Mouse (Mus musculus) midbrain, postnatal 0 days (tissue): Measurements from ENCODE around the gene Tenm2. TPM values are rescaled to one million over a fixed set of nuclear protein-coding genes. Genes with fewer than 3 reads are reported as not detected.
A peak's percentile ranks its signal among the peaks of the same experiment; 100 is the strongest.

Source experiments
- ATAC-seq: fragments of 200-750 bp; cut with Nextera tagmentation; 2 replicates; pipeline ENCODE4 v1.8.0; 2017; ENCODE audit warnings: moderate number of reproducible peaks, mild to moderate bottlenecking, moderate TSS enrichment, moderate library complexity; ENCODE audit not compliant: low FRiP score
- DNase-seq: peaks from one replicate; pipeline ENCODE4 v3.0.0-alpha.2; 2015; ENCODE audit warnings: low spot score
- H3K27ac ChIP-seq: fragments of 300-500 bp; sonication (generic); 2 replicates; pipeline ENCODE4 v1.5.1; 2014; ENCODE audit warnings: low read depth, mild to moderate bottlenecking, low read length, mixed read lengths
- H3K27me3 ChIP-seq: fragments of 300-500 bp; sonication (generic); 2 replicates; pipeline ENCODE4 v1.6.1; 2014; ENCODE audit warnings: low read length, control low read depth, mixed read lengths; ENCODE audit not compliant: insufficient read depth
- H3K36me3 ChIP-seq: fragments of 300-500 bp; sonication (generic); 2 replicates; pipeline ENCODE4 v1.6.1; 2014; ENCODE audit warnings: low read length, control low read depth, mixed read lengths; ENCODE audit not compliant: insufficient read depth
- H3K4me1 ChIP-seq: fragments of 300-500 bp; sonication (generic); 2 replicates; pipeline ENCODE4 v1.6.1; 2014; ENCODE audit warnings: mild to moderate bottlenecking, control low read depth, antibody characterized with exemption, low read length, mixed read lengths; ENCODE audit not compliant: insufficient read depth
- H3K4me2 ChIP-seq: fragments of 300-500 bp; sonication (generic); 2 replicates; pipeline ENCODE4 v1.6.1; 2014; ENCODE audit warnings: low read depth, mild to moderate bottlenecking, low read length, mixed read lengths; ENCODE audit not compliant: poor library complexity, severe bottlenecking
- H3K4me3 ChIP-seq: fragments of 300-500 bp; sonication (generic); 2 replicates; pipeline ENCODE4 v1.5.1; 2014; ENCODE audit warnings: low read depth, mild to moderate bottlenecking, low read length, moderate library complexity
- H3K9ac ChIP-seq: fragments of 300-500 bp; sonication (generic); replicated peaks from 2 replicates; pipeline ENCODE4 v1.6.1; 2014; ENCODE audit warnings: mild to moderate bottlenecking, low read length, moderate library complexity, mixed read lengths; ENCODE audit not compliant: poor library complexity, severe bottlenecking
- H3K9me3 ChIP-seq: fragments of 300-500 bp; sonication (generic); 2 replicates; pipeline ENCODE4 v1.6.1; 2016; ENCODE audit warnings: low read length, control low read depth
- CTCF ChIP-seq: IDR thresholded peaks from 2 replicates; pipeline ENCODE4 v1.5.1; 2016; ENCODE audit warnings: antibody characterized with exemption, mild to moderate bottlenecking
- WGBS: fragments of 180-500 bp; shearing (Covaris S2); extraction: QIAGEN DNeasy Blood & Tissue Kit; methylation state at CpG from one replicate; pipeline ENCODE4 v1.1.7; 2014; 5-methylcytosine and 5-hydroxymethylcytosine counted together
- polyA plus RNA-seq: library from polyadenylated mRNA; unstranded; fragments of >200 nt; fragmentation: Nextera tagmentation; extraction: Ambion mirVana; gene quantifications from 2 replicates; pipeline ENCODE4 v1.2.1, GENCODE M21; 2015
- total RNA-seq: library from RNA; depleted of rRNA; stranded (reverse); fragments of >200 nt; gene quantifications from 2 replicates; pipeline ENCODE4 v1.2.3, GENCODE M21; 2014

The Tenm2 gene
- total and polyA plus RNA-seq, 2 experiments from 2014 or later, result 62.6 to 138 TPM

- ATAC-seq (peak; percentile 44; the same call in 1 of the 2 replicates), DNase-seq (no peak)
- no peak for TF ChIP-seq CTCF
- no peak overlapping the region for H3K4me3 ChIP-seq
- peak overlapping the region; percentile 19; the same call in 1 of the 2 replicates for H3K27ac ChIP-seq
- H3K9ac ChIP-seq, result no peak overlapping the region
- H3K36me3 ChIP-seq, result no peaks in the 10 kb centered on the region
- H3K27me3 ChIP-seq, result no peaks in the 10 kb centered on the region
- WGBS, result 5% methylated on average over 7 of the region's 7 CpGs
- 0 out of 2 replicates have a peak overlapping the region, but pooled peaks have one; percentile 12 for H3K4me2 ChIP-seq
- H3K9me3 ChIP-seq, result no peaks in the 10 kb centered on the region
- peaks cover 19% of the 10 kb centered on the region for H3K4me1 ChIP-seq
These were observed 901.5 kb downstream of the Tenm2 start for GRCm38 (mm10) chr11:36334100-36334735.

- Histone ChIP-seq H3K4me1 (peaks cover 19% of the 10 kb centered on the region), H3K27ac (no peak overlapping the region), H3K9ac (no peak overlapping the region), H3K36me3 (no peaks in the 10 kb centered on the region), H3K9me3 (no peaks in the 10 kb centered on the region), H3K4me2 (no peak overlapping the region), H3K27me3 (no peaks in the 10 kb centered on the region), H3K4me3 (no peak overlapping the region)
- 58% methylated on average over 12 of the region's 12 CpGs for WGBS
- DNase-seq (no peak), ATAC-seq (no peak)
- TF ChIP-seq CTCF, result no peak
These were observed 903.5 kb downstream of the Tenm2 start for GRCm38 (mm10) chr11:36332222-36332621.

DNA sequence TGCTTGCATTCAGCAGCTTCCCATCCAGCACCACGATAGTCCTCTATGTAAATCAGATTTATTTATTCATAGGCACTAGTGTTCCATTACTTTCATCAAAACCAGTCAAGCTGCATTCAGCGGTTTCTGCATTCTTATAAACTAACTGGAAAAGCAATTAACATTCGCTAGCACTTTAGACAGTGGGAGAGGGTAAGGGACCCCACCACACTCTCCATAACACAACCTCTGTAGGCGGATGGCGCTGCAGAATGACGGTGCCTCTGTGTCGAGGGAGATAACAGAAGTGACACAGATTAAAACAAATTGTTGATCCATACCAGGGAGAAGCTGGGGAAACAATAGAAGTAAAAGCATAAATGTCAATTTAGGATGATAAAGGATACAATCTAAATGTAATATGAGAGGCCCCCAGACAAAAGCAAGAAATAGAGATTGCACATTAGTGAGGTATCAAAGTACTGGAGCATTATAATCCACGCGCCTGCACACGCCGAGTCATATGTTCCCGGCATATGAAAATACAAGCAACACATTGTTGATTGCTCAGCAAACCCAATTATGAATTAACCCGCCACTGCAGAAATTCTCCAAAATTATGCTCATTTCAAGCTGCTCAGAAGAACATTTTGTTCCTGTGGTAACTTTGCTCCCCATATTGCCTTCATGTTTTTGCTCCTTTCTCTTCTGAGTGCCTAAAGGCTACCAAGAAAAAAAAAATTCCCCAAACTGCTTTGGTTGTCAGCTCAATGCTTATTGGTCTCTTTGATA lies 904.2 kb downstream of the Tenm2 start:
- Histone ChIP-seq H3K36me3 (no peaks in the 10 kb centered on the region), H3K9ac (no peak overlapping the region), H3K4me1 (peaks cover 19% of the 10 kb centered on the region), H3K27me3 (no peaks in the 10 kb centered on the region), H3K4me3 (no peak overlapping the region), H3K4me2 (no peak overlapping the region), H3K27ac (no peak overlapping the region), H3K9me3 (no peaks in the 10 kb centered on the region)
- WGBS, result 52% methylated on average over 13 of the region's 13 CpGs
- ATAC-seq, result no peak
- DNase-seq, result no peak
- TF ChIP-seq CTCF, result no peak

GRCm38 (mm10) chr11:36327243-36327642 lies 908.5 kb downstream of the Tenm2 start:
- H3K4me2 ChIP-seq, result no peak overlapping the region
- no peak overlapping the region for H3K9ac ChIP-seq
- H3K4me1 ChIP-seq, result peaks cover 10% of the 10 kb centered on the region; the same call in 1 of the 2 replicates
- no peaks in the 10 kb centered on the region for H3K27me3 ChIP-seq
- no peaks in the 10 kb centered on the region for H3K9me3 ChIP-seq
- H3K27ac ChIP-seq, result no peak overlapping the region
- no peaks in the 10 kb centered on the region for H3K36me3 ChIP-seq
- ATAC-seq (no peak), DNase-seq (peak; percentile 47)
- no peak overlapping the region for H3K4me3 ChIP-seq
- TF ChIP-seq CTCF, result no peak
- 82% methylated on average over 5 of the region's 5 CpGs for WGBS

- Histone ChIP-seq H3K27ac (no peak overlapping the region), H3K36me3 (no peaks in the 10 kb centered on the region), H3K4me3 (no peak overlapping the region), H3K9me3 (no peaks in the 10 kb centered on the region), H3K4me2 (no peak overlapping the region), H3K27me3 (no peaks in the 10 kb centered on the region), H3K4me1 (no peaks in the 10 kb centered on the region; the same call in 1 of the 2 replicates), H3K9ac (no peak overlapping the region)
- WGBS, result 81% methylated on average over 4 of the region's 4 CpGs
- ATAC-seq, result no peak
- no peak for TF ChIP-seq CTCF
- no peak for DNase-seq
These were observed 926.4 kb downstream of the Tenm2 start for GRCm38 (mm10) chr11:36309317-36309716.

DNA sequence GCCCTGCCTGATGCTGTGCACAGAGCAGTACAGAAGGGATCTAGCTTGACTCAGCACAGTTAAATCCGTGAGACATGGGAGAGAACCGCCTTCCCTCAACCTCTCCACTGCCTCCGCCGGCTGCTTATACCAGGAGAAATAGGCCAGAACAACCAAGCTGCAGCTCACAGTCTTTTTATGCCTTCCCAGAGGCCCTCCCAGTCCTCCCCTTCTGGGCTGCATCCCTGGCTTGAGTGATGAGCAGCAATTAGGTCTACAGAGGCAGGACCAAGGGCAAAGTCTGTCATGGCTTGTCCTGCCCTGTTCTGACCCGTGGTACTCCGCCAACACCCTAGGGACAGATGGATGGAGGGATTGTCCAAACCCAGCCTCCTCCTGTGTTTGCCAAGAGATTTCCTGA lies 928.5 kb downstream of the Tenm2 start:
- no peak for DNase-seq
- Histone ChIP-seq H3K27ac (no peak overlapping the region), H3K4me1 (no peaks in the 10 kb centered on the region; the same call in 1 of the 2 replicates), H3K9me3 (no peaks in the 10 kb centered on the region), H3K4me2 (no peak overlapping the region), H3K27me3 (no peaks in the 10 kb centered on the region), H3K4me3 (no peak overlapping the region), H3K9ac (no peak overlapping the region), H3K36me3 (no peaks in the 10 kb centered on the region)
- WGBS, result 93% methylated on average over 6 of the region's 6 CpGs
- TF ChIP-seq CTCF, result no peak
- no peak for ATAC-seq
